Mouse (Mus musculus): ENCODE data around the gene Sh2d4b. TPM values are rescaled to one million over a fixed set of nuclear protein-coding genes. Genes with fewer than 3 reads are reported as not detected.
A peak's percentile ranks its signal among the peaks of the same experiment; 100 is the strongest.

Gene Sh2d4b
- polyA plus RNA-seq, 1 experiment: 7.0 TPM

GRCm38 (mm10) chr14:40924378-40925113 is 31.5 kb upstream of the Sh2d4b start:
- peak; percentile 24 for DNase-seq
- peak overlapping the region; percentile 68 for H3K27ac ChIP-seq (ENCODE audit: control insufficient read depth, insufficient read depth, low read length)
- H3K4me3 ChIP-seq (ENCODE audit: control insufficient read depth, insufficient read depth, low read length): no peak overlapping the region

GRCm38 (mm10) chr14:40921241-40921640 is 28.2 kb upstream of the Sh2d4b start:
- WGBS: 96% methylated on average over 1 of the region's 1 CpGs
- H3K4me1 ChIP-seq (replicated peaks; ENCODE audit: control insufficient read depth, insufficient read depth, low read length): peaks cover 10% of the 10 kb centered on the region
- no peak for DNase-seq
- no peak overlapping the region for H3K4me3 ChIP-seq (ENCODE audit: control insufficient read depth, insufficient read depth, low read length)
- no peaks in the 10 kb centered on the region for H3K36me3 ChIP-seq (ENCODE audit: control insufficient read depth, insufficient read depth, low read length)
- no peak for TF ChIP-seq POLR2A (IDR thresholded peaks at IDR 0.05; ENCODE audit: control insufficient read depth, extremely low read depth, insufficient read depth, low read length, poor library complexity)
- TF ChIP-seq CTCF (IDR thresholded peaks at IDR 0.05; ENCODE audit: borderline replicate concordance, control insufficient read depth, extremely low read depth, insufficient read depth, low read length, poor library complexity): no peak
- no peaks in the 10 kb centered on the region for H3K27me3 ChIP-seq (ENCODE audit: control insufficient read depth, insufficient read depth, low read length)
- no peak overlapping the region for H3K27ac ChIP-seq (ENCODE audit: control insufficient read depth, insufficient read depth, low read length)

More at GRCm38 (mm10) chr14:40924378-40925113, 31.5 kb upstream of the Sh2d4b start:
- Histone ChIP-seq H3K4me1 (replicated peaks; ENCODE audit: control insufficient read depth, insufficient read depth, low read length) (peaks cover 24% of the 10 kb centered on the region), H3K36me3 (ENCODE audit: control insufficient read depth, insufficient read depth, low read length) (no peaks in the 10 kb centered on the region), H3K27me3 (ENCODE audit: control insufficient read depth, insufficient read depth, low read length) (no peaks in the 10 kb centered on the region)
- no peak for TF ChIP-seq CTCF (IDR thresholded peaks at IDR 0.05; ENCODE audit: borderline replicate concordance, control insufficient read depth, extremely low read depth, insufficient read depth, low read length, poor library complexity)
- no peak for TF ChIP-seq POLR2A (IDR thresholded peaks at IDR 0.05; ENCODE audit: control insufficient read depth, extremely low read depth, insufficient read depth, low read length, poor library complexity)
- 20% methylated on average over 10 of the region's 10 CpGs for WGBS

- Histone ChIP-seq H3K27ac (ENCODE audit: control insufficient read depth, insufficient read depth, low read length) (no peak overlapping the region), H3K36me3 (ENCODE audit: control insufficient read depth, insufficient read depth, low read length) (peaks cover 1% of the 10 kb centered on the region; the same call in 1 of the 2 replicates), H3K4me3 (ENCODE audit: control insufficient read depth, insufficient read depth, low read length) (no peak overlapping the region), H3K27me3 (ENCODE audit: control insufficient read depth, insufficient read depth, low read length) (no peaks in the 10 kb centered on the region), H3K4me1 (replicated peaks; ENCODE audit: control insufficient read depth, insufficient read depth, low read length) (peaks cover 6% of the 10 kb centered on the region)
- WGBS: 70% methylated on average over 7 of the region's 7 CpGs
- no peak for TF ChIP-seq POLR2A (IDR thresholded peaks at IDR 0.05; ENCODE audit: control insufficient read depth, extremely low read depth, insufficient read depth, low read length, poor library complexity)
- no peak for DNase-seq
Observed at GRCm38 (mm10) chr14:40919521-40919920, 26.5 kb upstream of the Sh2d4b start.

DNA sequence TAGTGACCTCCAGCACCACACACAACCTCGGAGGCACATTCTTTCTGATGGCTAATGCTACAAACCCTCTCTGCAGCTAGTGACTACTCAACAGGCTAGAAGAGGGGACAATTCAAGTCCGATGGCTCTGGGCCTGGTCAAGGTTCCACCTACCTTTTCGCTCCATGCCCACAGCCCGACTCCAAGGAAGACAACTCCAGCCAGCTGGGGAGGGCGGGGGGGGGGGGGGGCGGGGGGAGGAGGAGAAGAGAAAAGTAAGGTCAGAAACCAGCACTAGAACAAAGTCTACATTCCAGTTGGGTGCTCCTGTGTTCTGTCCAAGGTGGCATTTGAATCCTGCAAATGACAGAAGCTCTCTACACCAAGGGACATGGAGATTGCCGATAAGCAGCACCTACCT is 25.4 kb upstream of the Sh2d4b start:
- H3K27me3 ChIP-seq (ENCODE audit: control insufficient read depth, insufficient read depth, low read length): no peaks in the 10 kb centered on the region
- TF ChIP-seq CTCF (IDR thresholded peaks at IDR 0.05; ENCODE audit: borderline replicate concordance, control insufficient read depth, extremely low read depth, insufficient read depth, low read length, poor library complexity) (no peak), POLR2A (IDR thresholded peaks at IDR 0.05; ENCODE audit: control insufficient read depth, extremely low read depth, insufficient read depth, low read length, poor library complexity) (no peak)
- no peak overlapping the region for H3K4me3 ChIP-seq (ENCODE audit: control insufficient read depth, insufficient read depth, low read length)
- H3K27ac ChIP-seq (ENCODE audit: control insufficient read depth, insufficient read depth, low read length): no peak overlapping the region
- H3K4me1 ChIP-seq (replicated peaks; ENCODE audit: control insufficient read depth, insufficient read depth, low read length): no peaks in the 10 kb centered on the region
- peaks cover 10% of the 10 kb centered on the region; the same call in 1 of the 2 replicates for H3K36me3 ChIP-seq (ENCODE audit: control insufficient read depth, insufficient read depth, low read length)
- DNase-seq: no peak
- 85% methylated on average over 7 of the region's 7 CpGs for WGBS

DNA sequence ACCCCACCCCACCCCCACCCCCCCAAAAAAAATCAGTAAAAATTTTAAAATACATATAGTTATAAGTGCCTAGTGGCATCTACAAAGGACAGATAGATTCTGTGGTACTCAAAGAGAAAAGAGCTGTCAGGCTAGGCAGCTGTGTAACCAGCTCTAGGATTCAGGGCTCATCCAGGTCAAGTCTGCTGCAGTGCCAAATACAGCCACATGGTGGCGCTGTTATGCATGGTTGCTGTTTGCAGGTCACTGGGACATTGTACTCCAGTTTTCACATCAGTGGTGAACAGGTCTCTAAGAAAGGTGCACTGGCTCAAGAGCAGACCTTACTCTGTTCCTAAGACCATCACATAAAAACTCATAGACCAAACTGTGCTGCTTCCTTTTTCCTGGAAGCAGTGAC is 24.6 kb upstream of the Sh2d4b start:
- Histone ChIP-seq H3K27me3 (ENCODE audit: control insufficient read depth, insufficient read depth, low read length) (no peaks in the 10 kb centered on the region), H3K36me3 (ENCODE audit: control insufficient read depth, insufficient read depth, low read length) (peaks cover 13% of the 10 kb centered on the region; the same call in 1 of the 2 replicates), H3K4me1 (replicated peaks; ENCODE audit: control insufficient read depth, insufficient read depth, low read length) (no peaks in the 10 kb centered on the region), H3K4me3 (ENCODE audit: control insufficient read depth, insufficient read depth, low read length) (no peak overlapping the region), H3K27ac (ENCODE audit: control insufficient read depth, insufficient read depth, low read length) (no peak overlapping the region)
- peak; percentile 90 for DNase-seq
- TF ChIP-seq POLR2A (IDR thresholded peaks at IDR 0.05; ENCODE audit: control insufficient read depth, extremely low read depth, insufficient read depth, low read length, poor library complexity): no peak
- peak; percentile 39; the same call in 1 of the 2 replicates for TF ChIP-seq CTCF (IDR thresholded peaks at IDR 0.05; ENCODE audit: borderline replicate concordance, control insufficient read depth, extremely low read depth, insufficient read depth, low read length, poor library complexity)
- WGBS: 0% methylated on average over 1 of the region's 1 CpGs

DNA sequence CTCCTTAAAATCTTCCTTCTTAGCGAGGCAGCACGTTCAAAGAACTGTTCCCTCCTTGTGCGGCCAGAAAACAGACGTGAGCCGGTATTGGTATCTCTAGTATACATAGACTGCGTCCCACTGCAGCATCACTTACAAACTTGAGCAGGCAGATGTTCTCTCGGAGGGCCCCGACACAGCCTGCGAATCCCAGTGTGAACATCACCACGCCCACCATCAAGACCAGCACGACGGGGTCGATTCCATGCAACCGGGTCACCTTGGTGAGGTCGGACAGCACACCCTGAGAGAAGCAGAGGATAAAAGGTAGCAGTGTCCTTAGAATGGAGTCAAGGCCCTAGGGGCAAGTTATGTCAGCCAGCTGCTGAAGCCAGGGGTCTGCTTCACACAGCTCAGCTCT is 23.6 kb upstream of the Sh2d4b start:
- no peaks in the 10 kb centered on the region for H3K4me1 ChIP-seq (replicated peaks; ENCODE audit: control insufficient read depth, insufficient read depth, low read length)
- no peak for TF ChIP-seq POLR2A (IDR thresholded peaks at IDR 0.05; ENCODE audit: control insufficient read depth, extremely low read depth, insufficient read depth, low read length, poor library complexity)
- no peak for TF ChIP-seq CTCF (IDR thresholded peaks at IDR 0.05; ENCODE audit: borderline replicate concordance, control insufficient read depth, extremely low read depth, insufficient read depth, low read length, poor library complexity)
- no peak for DNase-seq

More for the DNA sequence above, 23.6 kb upstream of the Sh2d4b start:
- H3K4me3 ChIP-seq (ENCODE audit: control insufficient read depth, insufficient read depth, low read length): no peak overlapping the region
- peaks cover 14% of the 10 kb centered on the region; the same call in 1 of the 2 replicates for H3K36me3 ChIP-seq (ENCODE audit: control insufficient read depth, insufficient read depth, low read length)
- no peak overlapping the region for H3K27ac ChIP-seq (ENCODE audit: control insufficient read depth, insufficient read depth, low read length)
- 96% methylated on average over 15 of the region's 15 CpGs for WGBS
- H3K27me3 ChIP-seq (ENCODE audit: control insufficient read depth, insufficient read depth, low read length): no peaks in the 10 kb centered on the region
